Mouse (Mus musculus) liver, postnatal 0 days (tissue): ENCODE data around the gene Ski.

Experiments used
- CTCF ChIP-seq: sonication (generic); IDR thresholded peaks from 2 replicates; pipeline ENCODE4 v1.5.1; 2016; ENCODE audit warnings: antibody characterized with exemption, low read depth
- EP300 ChIP-seq: IDR thresholded peaks from 2 replicates; pipeline ENCODE4 v1.6.1; 2016; ENCODE audit warnings: antibody characterized with exemption, low read depth, mild to moderate bottlenecking

GRCm38 (mm10) chr4:155151221-155151788 is 71.1 kb downstream of the Ski start:
- no peak for TF ChIP-seq CTCF
- TF ChIP-seq EP300: no peak
